Mouse (Mus musculus) forebrain, embryonic 12.5 days (tissue): ENCODE measurements around the gene Nfatc2. TPM values are rescaled to one million over a fixed set of nuclear protein-coding genes. Genes with fewer than 3 reads are reported as not detected.

Source experiments
- ATAC-seq: fragments of 200-750 bp; cut with Nextera tagmentation; 2 replicates; pipeline ENCODE4 v1.8.0; 2017; ENCODE audit warnings: moderate TSS enrichment; ENCODE audit not compliant: low FRiP score
- H3K27ac ChIP-seq: fragments of 300-500 bp; sonication (generic); 2 replicates; pipeline ENCODE4 v1.5.1; 2016; ENCODE audit warnings: mild to moderate bottlenecking
- H3K27me3 ChIP-seq: fragments of 300-500 bp; sonication (generic); 2 replicates; pipeline ENCODE4 v1.6.1; 2016; ENCODE audit warnings: mild to moderate bottlenecking
- H3K36me3 ChIP-seq: fragments of 300-500 bp; sonication (generic); replicated peaks from 2 replicates; pipeline ENCODE4 v1.6.1; 2016; ENCODE audit warnings: mild to moderate bottlenecking
- H3K4me1 ChIP-seq: fragments of 300-500 bp; sonication (generic); 2 replicates; pipeline ENCODE4 v1.6.1; 2016
- H3K4me2 ChIP-seq: fragments of 300-500 bp; sonication (generic); 2 replicates; pipeline ENCODE4 v1.6.1; 2016; ENCODE audit warnings: mild to moderate bottlenecking, moderate library complexity
- H3K4me3 ChIP-seq: fragments of 300-500 bp; sonication (generic); replicated peaks from 2 replicates; pipeline ENCODE4 v1.5.1; 2016; ENCODE audit warnings: mild to moderate bottlenecking
- H3K9ac ChIP-seq: fragments of 300-500 bp; sonication (generic); 2 replicates; pipeline ENCODE4 v1.6.1; 2016; ENCODE audit warnings: mild to moderate bottlenecking
- H3K9me3 ChIP-seq: fragments of 300-500 bp; sonication (generic); 2 replicates; pipeline ENCODE4 v1.6.1; 2016
- WGBS: fragments of 180-500 bp; shearing (Covaris S2); methylation state at CpG from one replicate; pipeline ENCODE4 v1.1.7; 2016; 5-methylcytosine and 5-hydroxymethylcytosine counted together
- polyA plus RNA-seq: library from polyadenylated mRNA; unstranded; fragments of >200 nt; fragmentation: Nextera tagmentation; extraction: Ambion mirVana; gene quantifications from 2 replicates; pipeline ENCODE4 v1.2.1, GENCODE M21; 2016

Nfatc2 gene
- polyA plus RNA-seq, 1 experiment from 2014 or later: 1.2 TPM

DNA sequence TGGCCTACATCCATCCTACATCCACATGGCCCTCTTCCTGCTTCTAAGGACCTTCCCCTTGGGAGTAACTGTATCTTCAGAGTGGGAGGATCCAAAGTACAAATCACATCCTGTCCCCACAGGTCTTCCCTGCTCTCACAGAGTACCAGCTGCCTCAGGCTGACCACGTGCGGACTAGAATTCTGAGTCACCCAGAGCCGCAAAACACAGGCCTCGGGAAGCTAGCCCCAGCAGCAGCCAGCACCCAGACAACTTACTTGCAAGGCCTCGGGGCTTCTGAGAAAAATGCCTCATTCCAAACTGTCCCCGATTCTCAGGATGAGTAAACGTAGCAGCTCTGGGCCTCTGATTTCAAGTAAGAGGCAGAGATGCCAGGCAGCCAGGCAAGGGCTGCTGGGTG lies 109.7 kb downstream of the Nfatc2 start:
- H3K27ac ChIP-seq: no peak overlapping the region
- WGBS: 84% methylated on average over 7 of the region's 7 CpGs
- H3K36me3 ChIP-seq: no peaks in the 10 kb centered on the region
- no peak overlapping the region for H3K4me2 ChIP-seq
- no peak for ATAC-seq
- no peaks in the 10 kb centered on the region for H3K27me3 ChIP-seq
- H3K9ac ChIP-seq: no peak overlapping the region
- H3K4me3 ChIP-seq: no peak overlapping the region
- H3K4me1 ChIP-seq: no peaks in the 10 kb centered on the region
- no peaks in the 10 kb centered on the region for H3K9me3 ChIP-seq

DNA sequence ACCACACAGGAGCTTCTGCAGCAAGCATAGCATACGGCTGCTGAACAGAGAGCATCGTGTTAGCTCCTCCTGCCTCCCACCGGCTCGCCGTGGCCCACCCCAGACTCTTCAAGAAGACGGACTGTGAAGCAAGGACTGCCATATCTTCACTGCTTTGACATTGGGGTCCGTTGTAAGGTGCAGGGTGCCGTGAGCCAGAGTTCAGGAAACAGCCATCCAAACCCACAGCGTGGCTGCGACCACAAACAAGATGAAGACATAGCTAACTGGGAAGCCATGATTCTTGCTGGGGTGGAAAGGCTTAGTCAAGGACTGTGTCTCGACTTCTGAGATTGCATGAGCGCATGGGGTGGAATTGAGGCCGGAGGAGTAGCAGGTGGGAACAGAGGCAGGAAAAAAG lies 111.5 kb downstream of the Nfatc2 start:
- ATAC-seq: no peak
- no peak overlapping the region for H3K27ac ChIP-seq
- WGBS: 89% methylated on average over 13 of the region's 13 CpGs
- no peak overlapping the region for H3K4me2 ChIP-seq
- no peaks in the 10 kb centered on the region for H3K9me3 ChIP-seq
- no peak overlapping the region for H3K4me3 ChIP-seq
- H3K9ac ChIP-seq: no peak overlapping the region
- H3K36me3 ChIP-seq: no peaks in the 10 kb centered on the region
- no peaks in the 10 kb centered on the region for H3K27me3 ChIP-seq
- H3K4me1 ChIP-seq: no peaks in the 10 kb centered on the region

DNA sequence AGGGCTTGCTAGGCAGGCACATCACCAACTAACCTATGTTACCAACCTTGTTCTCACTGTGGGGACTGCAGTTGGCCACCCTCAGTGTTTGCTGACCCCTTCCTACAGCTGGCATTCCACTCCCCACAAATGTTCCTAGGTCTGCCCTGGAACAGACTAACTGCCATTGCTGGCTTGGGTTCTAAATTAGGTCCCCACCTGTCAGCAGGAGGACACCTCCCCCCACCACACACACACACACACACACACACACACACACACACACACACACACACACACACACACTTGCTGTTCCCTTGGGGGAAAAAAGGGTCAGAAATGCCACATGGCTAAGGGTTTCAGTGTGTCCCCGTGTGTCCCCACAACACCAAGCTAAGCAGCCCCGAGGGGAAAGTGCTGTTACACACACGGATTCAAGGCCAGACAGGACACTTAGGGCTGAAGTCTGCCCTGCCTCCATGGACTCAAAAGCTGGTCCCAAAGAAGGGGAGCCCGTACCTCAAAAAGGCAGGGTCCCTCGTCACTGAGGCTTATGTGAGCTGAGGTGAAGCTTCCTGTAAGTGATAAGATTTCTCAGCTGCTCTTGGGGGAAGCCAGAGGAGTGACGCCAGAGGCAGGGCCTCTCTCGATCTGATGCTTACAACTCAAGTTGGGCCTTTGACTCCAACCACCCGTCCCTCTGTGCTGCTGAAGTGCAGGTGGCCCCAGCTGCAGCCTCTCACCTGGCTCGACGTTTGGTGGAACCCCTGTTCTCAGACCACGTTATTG lies 113.1 kb downstream of the Nfatc2 start:
- H3K9ac ChIP-seq: no peak overlapping the region
- H3K4me1 ChIP-seq: no peaks in the 10 kb centered on the region
- H3K4me2 ChIP-seq: no peak overlapping the region
- no peak for ATAC-seq
- no peaks in the 10 kb centered on the region for H3K9me3 ChIP-seq
- no peak overlapping the region for H3K27ac ChIP-seq
- H3K4me3 ChIP-seq: no peak overlapping the region
- WGBS: 81% methylated on average over 11 of the region's 11 CpGs
- no peaks in the 10 kb centered on the region for H3K27me3 ChIP-seq
- H3K36me3 ChIP-seq: no peaks in the 10 kb centered on the region

DNA sequence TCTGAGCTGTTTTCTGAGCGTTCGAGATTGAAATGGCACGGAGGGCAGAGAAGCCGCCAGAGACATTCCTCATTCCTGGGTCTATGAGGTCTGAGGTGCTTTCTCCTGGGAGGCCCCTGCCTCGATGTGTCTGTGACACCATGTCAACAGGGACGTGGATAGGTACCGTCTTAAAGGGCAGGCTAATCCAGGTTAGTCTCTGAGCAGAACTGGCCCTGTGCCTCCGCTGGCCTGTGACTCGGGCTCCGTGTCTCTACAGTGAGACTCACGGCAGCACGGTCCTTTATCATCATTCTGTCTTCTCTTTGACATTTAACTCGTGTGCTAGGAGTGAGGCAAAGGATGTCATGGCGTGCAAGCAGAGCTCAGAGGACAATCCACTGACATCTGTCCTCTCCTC lies 120.3 kb downstream of the Nfatc2 start:
- no peak for ATAC-seq
- Histone ChIP-seq H3K4me3 (no peak overlapping the region), H3K36me3 (no peaks in the 10 kb centered on the region), H3K9ac (no peak overlapping the region), H3K27me3 (no peaks in the 10 kb centered on the region), H3K9me3 (no peaks in the 10 kb centered on the region), H3K4me1 (no peaks in the 10 kb centered on the region; the same call in 1 of the 2 replicates), H3K27ac (no peak overlapping the region), H3K4me2 (no peak overlapping the region)
- 91% methylated on average over 14 of the region's 14 CpGs for WGBS

DNA sequence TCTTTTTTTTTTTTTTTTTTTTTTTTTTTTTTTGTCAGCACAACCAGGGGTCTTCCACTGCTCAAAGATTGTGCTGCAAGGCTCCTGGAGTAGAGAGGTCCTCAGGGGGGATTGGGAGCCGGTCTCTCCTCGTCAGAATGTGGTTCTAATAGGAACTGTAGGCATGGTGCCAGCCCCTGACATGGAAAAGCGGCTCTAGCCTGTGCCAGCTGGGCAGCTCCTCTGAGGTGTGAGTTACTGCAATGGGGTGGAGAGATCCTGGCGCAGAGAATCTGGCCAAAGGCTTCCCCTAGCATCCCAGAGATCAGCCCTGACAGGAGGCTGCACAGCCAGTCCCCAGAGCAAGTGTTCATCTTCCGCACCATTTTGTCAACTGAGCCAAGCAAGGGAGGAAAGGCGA lies 120.8 kb downstream of the Nfatc2 start:
- Histone ChIP-seq H3K27ac (no peak overlapping the region), H3K27me3 (no peaks in the 10 kb centered on the region), H3K36me3 (no peaks in the 10 kb centered on the region), H3K4me1 (no peaks in the 10 kb centered on the region; the same call in 1 of the 2 replicates), H3K9me3 (no peaks in the 10 kb centered on the region), H3K9ac (no peak overlapping the region), H3K4me2 (no peak overlapping the region), H3K4me3 (no peak overlapping the region)
- no peak for ATAC-seq
- WGBS: 73% methylated on average over 6 of the region's 6 CpGs

DNA sequence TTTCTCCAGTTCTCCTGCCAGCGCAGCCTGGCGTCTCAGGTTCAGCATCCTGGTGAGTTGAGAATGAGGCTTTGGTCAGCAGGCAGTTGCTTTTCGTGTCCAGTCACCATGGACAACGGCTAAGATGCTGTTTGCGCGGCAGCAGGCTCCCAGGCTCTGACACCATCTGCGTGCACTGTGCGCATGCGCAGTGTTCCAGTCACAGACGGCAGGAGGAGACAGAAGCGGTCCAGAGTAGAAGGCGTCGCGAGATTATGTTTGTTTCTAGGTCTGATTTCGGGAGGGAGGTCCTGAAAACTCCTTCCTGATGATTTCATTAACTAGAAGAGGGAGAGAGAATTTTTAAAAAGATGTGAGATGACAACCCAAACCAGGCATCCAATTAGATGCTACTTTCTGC lies 121.5 kb downstream of the Nfatc2 start:
- no peak overlapping the region for H3K9ac ChIP-seq
- H3K36me3 ChIP-seq: no peaks in the 10 kb centered on the region
- no peak overlapping the region for H3K4me2 ChIP-seq
- no peak for ATAC-seq
- no peaks in the 10 kb centered on the region; the same call in 1 of the 2 replicates for H3K4me1 ChIP-seq
- H3K9me3 ChIP-seq: no peaks in the 10 kb centered on the region
- no peak overlapping the region for H3K4me3 ChIP-seq
- no peak overlapping the region for H3K27ac ChIP-seq
- WGBS: 79% methylated on average over 15 of the region's 15 CpGs
- no peaks in the 10 kb centered on the region for H3K27me3 ChIP-seq

DNA sequence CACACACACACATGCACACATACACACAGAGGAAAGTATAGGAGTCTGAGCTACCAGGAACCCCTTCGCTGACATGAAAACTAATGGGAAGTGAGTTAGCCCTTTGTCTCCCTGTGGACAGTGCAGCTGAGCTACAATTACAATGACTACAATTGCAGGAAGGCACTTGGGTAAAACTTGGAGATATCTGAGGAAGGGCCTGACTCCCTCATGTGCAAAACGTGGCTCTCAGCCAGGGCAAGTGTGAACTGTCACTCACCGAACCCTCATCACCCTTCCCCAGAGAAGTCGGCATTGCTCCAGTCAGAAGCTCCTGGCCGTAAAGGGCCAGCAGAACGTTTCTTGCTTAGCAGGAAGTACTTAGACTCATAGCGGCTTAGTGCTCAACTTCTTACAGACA lies 123.0 kb downstream of the Nfatc2 start:
- Histone ChIP-seq H3K36me3 (no peaks in the 10 kb centered on the region), H3K9ac (no peak overlapping the region), H3K27ac (no peak overlapping the region), H3K4me2 (no peak overlapping the region), H3K9me3 (no peaks in the 10 kb centered on the region), H3K27me3 (peaks cover 6% of the 10 kb centered on the region; the same call in 1 of the 2 replicates), H3K4me3 (no peak overlapping the region), H3K4me1 (no peaks in the 10 kb centered on the region; the same call in 1 of the 2 replicates)
- no peak for ATAC-seq
- 81% methylated on average over 7 of the region's 7 CpGs for WGBS

DNA sequence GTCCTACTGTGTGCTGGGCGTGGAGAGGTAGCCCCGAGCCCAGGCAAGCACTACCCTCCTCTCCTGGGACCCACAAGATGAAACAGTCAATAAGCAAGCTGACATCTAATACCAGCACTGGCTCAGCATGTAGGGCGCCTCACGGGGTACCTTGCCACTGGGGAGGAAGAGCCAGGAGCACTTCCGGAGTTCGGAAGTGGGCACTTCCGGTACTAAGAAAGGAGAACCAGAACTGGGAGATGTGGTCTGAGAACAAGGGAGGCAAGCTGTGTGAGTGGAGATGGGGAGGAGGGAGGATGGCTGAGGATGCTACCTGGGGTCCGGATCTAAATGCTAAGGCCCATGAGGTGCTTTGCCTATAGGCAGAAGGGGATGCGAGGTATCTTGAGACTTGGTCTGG lies 128.0 kb downstream of the Nfatc2 start:
- H3K4me2 ChIP-seq: no peak overlapping the region; the same call in 1 of the 2 replicates
- WGBS: 67% methylated on average over 9 of the region's 9 CpGs

DNA sequence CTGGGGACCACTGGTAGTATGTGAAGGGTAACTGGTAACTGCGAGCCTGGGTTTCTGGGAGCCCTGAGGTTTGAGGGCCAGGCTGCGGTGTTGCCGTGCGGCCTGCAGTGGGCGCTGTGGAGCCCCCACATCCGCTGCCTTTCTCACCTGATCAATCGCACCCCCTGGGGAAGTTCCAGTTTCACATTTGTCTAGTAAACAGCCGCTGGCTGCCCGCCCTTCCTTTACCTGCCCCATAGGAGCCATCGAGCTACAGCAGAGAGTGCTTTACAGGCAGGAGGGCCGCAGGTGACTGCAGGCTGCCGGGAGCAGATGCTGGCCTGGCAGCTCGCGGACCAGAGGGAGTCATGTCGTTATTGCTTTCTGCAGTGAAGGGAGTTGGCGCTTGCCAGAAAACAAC lies 128.6 kb downstream of the Nfatc2 start:
- Histone ChIP-seq H3K4me3 (peak overlapping the region; percentile 37), H3K36me3 (no peaks in the 10 kb centered on the region), H3K4me1 (peaks cover 8% of the 10 kb centered on the region), H3K27me3 (peaks cover 22% of the 10 kb centered on the region), H3K27ac (no peak overlapping the region), H3K4me2 (peak overlapping the region; percentile 62), H3K9me3 (no peaks in the 10 kb centered on the region), H3K9ac (peak overlapping the region; percentile 53)
- WGBS: 9% methylated on average over 16 of the region's 16 CpGs
- ATAC-seq: peak; percentile 60; the same call in 1 of the 2 replicates

More for the DNA sequence above, 128.0 kb downstream of the Nfatc2 start:
- H3K4me1 ChIP-seq: peaks cover 7% of the 10 kb centered on the region
- no peaks in the 10 kb centered on the region for H3K36me3 ChIP-seq
- ATAC-seq: no peak
- H3K9me3 ChIP-seq: no peaks in the 10 kb centered on the region
- peaks cover 22% of the 10 kb centered on the region for H3K27me3 ChIP-seq
- H3K27ac ChIP-seq: no peak overlapping the region
- H3K4me3 ChIP-seq: no peak overlapping the region
- no peak overlapping the region for H3K9ac ChIP-seq

DNA sequence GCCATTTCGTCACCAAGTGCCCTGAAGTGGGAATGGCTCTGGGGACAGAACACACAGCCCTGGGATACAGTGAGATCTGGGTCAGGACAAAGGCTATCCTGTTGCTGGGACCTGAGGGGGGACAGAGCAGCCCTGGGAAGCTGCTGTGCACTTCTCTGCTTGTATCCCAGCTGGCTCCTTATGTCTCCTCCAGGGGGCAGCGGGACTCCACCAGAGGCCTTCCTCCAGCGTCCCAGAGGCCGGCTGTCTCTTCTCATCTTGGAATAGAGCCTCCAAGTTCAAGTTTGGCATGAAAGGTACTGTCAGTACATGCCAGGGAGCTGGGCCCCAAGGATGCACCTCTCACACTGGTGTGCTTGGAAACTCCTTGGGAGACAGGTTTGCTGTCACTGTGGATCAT lies 132.4 kb downstream of the Nfatc2 start:
- Histone ChIP-seq H3K9ac (no peak overlapping the region), H3K4me3 (no peak overlapping the region), H3K36me3 (no peaks in the 10 kb centered on the region), H3K4me1 (peaks cover 19% of the 10 kb centered on the region), H3K9me3 (no peaks in the 10 kb centered on the region), H3K4me2 (no peak overlapping the region), H3K27ac (no peak overlapping the region), H3K27me3 (peaks cover 22% of the 10 kb centered on the region)
- 12% methylated on average over 4 of the region's 4 CpGs for WGBS
- no peak for ATAC-seq

DNA sequence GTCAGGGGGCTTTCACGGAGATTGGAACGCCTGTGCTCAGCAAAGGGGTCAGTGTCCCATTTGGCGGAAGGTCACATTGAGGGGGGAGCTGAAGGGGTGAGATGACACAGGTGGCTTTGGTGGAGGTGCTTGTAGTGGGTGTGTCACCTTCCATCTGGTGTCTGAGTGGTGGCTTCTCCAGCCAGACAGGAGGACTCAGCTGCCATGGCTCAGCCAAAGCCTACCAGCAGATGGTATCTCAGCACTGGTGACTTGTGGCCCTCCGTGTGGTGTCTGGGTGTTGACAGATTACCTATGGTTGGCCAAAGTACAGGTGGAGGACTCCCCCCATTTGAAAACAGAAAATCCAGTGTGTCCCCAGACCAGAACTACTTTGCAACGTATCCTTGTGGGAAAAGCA lies 134.3 kb downstream of the Nfatc2 start:
- no peak overlapping the region for H3K9ac ChIP-seq
- H3K27me3 ChIP-seq: peaks cover 14% of the 10 kb centered on the region
- no peak for ATAC-seq
- H3K4me1 ChIP-seq: peaks cover 12% of the 10 kb centered on the region; the same call in 1 of the 2 replicates
- 85% methylated on average over 5 of the region's 5 CpGs for WGBS
- no peak overlapping the region for H3K27ac ChIP-seq
- H3K36me3 ChIP-seq: no peaks in the 10 kb centered on the region
- no peak overlapping the region for H3K4me3 ChIP-seq
- no peak overlapping the region for H3K4me2 ChIP-seq
- no peaks in the 10 kb centered on the region for H3K9me3 ChIP-seq

DNA sequence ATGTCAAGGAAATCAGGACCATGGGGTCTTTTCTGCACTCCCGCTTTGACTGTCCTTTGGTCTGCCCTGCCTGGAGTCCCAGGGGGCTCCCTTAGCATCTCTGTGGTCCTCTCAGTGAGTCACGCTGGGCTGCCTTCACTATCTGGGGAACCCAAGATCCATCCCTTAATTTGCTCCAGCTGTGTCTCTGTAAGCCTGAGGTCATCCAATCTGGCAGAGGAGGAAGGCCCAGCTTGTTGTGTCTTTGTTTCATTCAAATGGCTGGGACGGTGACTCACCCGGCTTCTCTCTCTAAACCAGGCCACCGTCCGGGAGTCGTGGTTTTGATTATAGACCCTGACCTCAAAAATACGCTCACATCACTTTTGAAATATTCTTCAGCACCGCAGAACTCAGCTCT lies 135.4 kb downstream of the Nfatc2 start:
- ATAC-seq: no peak
- no peaks in the 10 kb centered on the region for H3K9me3 ChIP-seq
- no peak overlapping the region for H3K4me2 ChIP-seq
- no peak overlapping the region for H3K27ac ChIP-seq
- H3K4me3 ChIP-seq: no peak overlapping the region
- peaks cover 7% of the 10 kb centered on the region for H3K27me3 ChIP-seq
- no peak overlapping the region for H3K9ac ChIP-seq
- 50% methylated on average over 9 of the region's 9 CpGs for WGBS
- peaks cover 12% of the 10 kb centered on the region; the same call in 1 of the 2 replicates for H3K4me1 ChIP-seq
- no peaks in the 10 kb centered on the region for H3K36me3 ChIP-seq

DNA sequence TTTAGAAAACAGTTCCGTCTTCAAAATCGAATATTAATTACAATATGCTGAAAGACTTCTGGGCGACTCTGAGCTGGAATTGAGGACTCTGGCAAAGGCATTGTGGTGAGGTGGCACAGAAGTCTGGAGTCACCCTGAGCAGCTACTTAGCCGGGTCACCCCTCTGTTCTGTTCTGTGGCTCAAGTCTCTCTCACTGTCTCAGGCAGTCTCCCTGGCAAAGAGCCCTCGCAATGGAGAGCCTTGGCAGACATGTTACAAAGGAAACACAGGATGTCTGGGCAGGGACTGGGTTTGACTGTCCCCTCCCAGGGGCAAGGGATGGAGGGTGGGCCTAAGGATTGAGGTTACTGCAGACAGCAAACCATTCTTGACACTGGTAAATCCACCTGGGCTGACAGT lies 135.8 kb downstream of the Nfatc2 start:
- H3K4me1 ChIP-seq: peaks cover 12% of the 10 kb centered on the region; the same call in 1 of the 2 replicates
- no peaks in the 10 kb centered on the region for H3K9me3 ChIP-seq
- no peak for ATAC-seq
- H3K9ac ChIP-seq: no peak overlapping the region
- no peak overlapping the region for H3K4me3 ChIP-seq
- H3K27ac ChIP-seq: no peak overlapping the region
- no peak overlapping the region for H3K4me2 ChIP-seq
- WGBS: 76% methylated on average over 5 of the region's 5 CpGs
- no peaks in the 10 kb centered on the region for H3K36me3 ChIP-seq
- peaks cover 5% of the 10 kb centered on the region for H3K27me3 ChIP-seq
